ENCODE assay signal across 20 mouse cellular contexts in genomic region chr2:148021919-148022570, GRCm38 (mm10). TPM values are rescaled to one million over a fixed set of nuclear protein-coding genes. Genes with fewer than 3 reads are reported as not detected.
A peak's percentile ranks its signal among the peaks of the same experiment; 100 is the strongest.
DNase-seq lines count a peak whose midpoint lies in the region; ATAC-seq and TF ChIP-seq lines count a peak whose summit lies in the region.
"Had no signal": no experiment of that assay in that cellular context is flagged by ENCODE, and none has a peak within 500 bp of the region (broad histone marks: within the 10 kb centered on the region; RNA-seq: fewer than 3 reads in every experiment).

No protein-coding gene starts in this region.

- DNase-seq in intestine, embryonic 14.5 days (ENCODE audit: low spot score): peak; percentile 47
- DNase-seq in lung, postnatal 0 days (ENCODE audit: low spot score): peak; percentile 55
- no peak for DNase-seq in lung, adult 2 months
- DNase-seq in liver, postnatal 0 days: no peak
- DNase-seq in left cerebral cortex, adult 9 months (ENCODE audit: low spot score in 2 of 2): no peak
- DNase-seq: cerebellum, adult 8-10 months; forebrain, postnatal 0 days; heart, postnatal 14 days; kidney, adult 11 months; thymus, postnatal 25 days had no signal

- no peak overlapping the region for H3K4me3 ChIP-seq in intestine, embryonic 14.5 days (ENCODE audit: low read depth, low read length)
- H3K4me3 ChIP-seq in intestine, embryonic 16.5 days (ENCODE audit: low read length): no peak overlapping the region
- H3K4me3 ChIP-seq in lung, postnatal 0 days (ENCODE audit: low read depth, low read length): no peak overlapping the region
- no peak overlapping the region for H3K4me3 ChIP-seq in lung, adult 2 months (replicated peaks; ENCODE audit: extremely low read depth, low read depth, low read length)
- H3K4me3 ChIP-seq in liver, embryonic 15.5 days (replicated peaks): no peak overlapping the region
- no peak overlapping the region for H3K4me3 ChIP-seq in liver, postnatal 0 days (ENCODE audit: low read depth, low read length)
- H3K4me3 ChIP-seq: forebrain, embryonic 10.5 days; heart, embryonic 12.5 days; limb, embryonic 12.5 days; neural tube, embryonic 12.5 days had no signal

- ATAC-seq in intestine, embryonic 14.5 days (replicated peaks; ENCODE audit: low FRiP score, low TSS enrichment, low read depth): no peak
- ATAC-seq in intestine, embryonic 16.5 days: no peak
- ATAC-seq in lung, postnatal 0 days: no peak
- peak; percentile 27; the same call in 1 of the 2 replicates for ATAC-seq in liver, embryonic 15.5 days (ENCODE audit: insufficient read depth)
- 0 out of 2 replicates have a peak, but pooled peaks have one; percentile 30 for ATAC-seq in liver, postnatal 0 days
- ATAC-seq: forebrain, postnatal 0 days; hindbrain, embryonic 16.5 days had no signal

- no peak for TF ChIP-seq EP300 in lung, postnatal 0 days (IDR thresholded peaks at IDR 0.05)
- no peak for TF ChIP-seq EP300 in liver, postnatal 0 days (IDR thresholded peaks at IDR 0.05; ENCODE audit: low read depth)

- H3K4me2 ChIP-seq in intestine, embryonic 14.5 days (ENCODE audit: low read length): no peak overlapping the region
- no peak overlapping the region for H3K4me2 ChIP-seq in intestine, embryonic 16.5 days (ENCODE audit: low read depth, low read length)
- H3K4me2 ChIP-seq in lung, postnatal 0 days (replicated peaks; ENCODE audit: low read depth, low read length): no peak overlapping the region
- H3K4me2 ChIP-seq in liver, embryonic 15.5 days: no peak overlapping the region
- H3K4me2 ChIP-seq in liver, postnatal 0 days (ENCODE audit: low read depth, low read length): no peak overlapping the region
- H3K4me2 ChIP-seq: heart, embryonic 12.5 days; limb, embryonic 12.5 days; neural tube, embryonic 12.5 days had no signal

- no peak for TF ChIP-seq CTCF in lung, postnatal 0 days (IDR thresholded peaks at IDR 0.05)
- TF ChIP-seq CTCF in lung, adult 2 months (IDR thresholded peaks at IDR 0.05; ENCODE audit: insufficient read depth, low read length): no peak
- TF ChIP-seq CTCF in liver, postnatal 0 days (IDR thresholded peaks at IDR 0.05; ENCODE audit: low read depth): no peak

- H3K4me1 ChIP-seq in intestine, embryonic 14.5 days (replicated peaks; ENCODE audit: control insufficient read depth, insufficient read depth, low read length): 0 out of 2 replicates have a peak, but pooled peaks cover 6% of the 10 kb centered on the region
- H3K4me1 ChIP-seq in intestine, embryonic 16.5 days (ENCODE audit: control insufficient read depth, insufficient read depth, low read length): peaks cover 6% of the 10 kb centered on the region; the same call in 1 of the 2 replicates
- no peaks in the 10 kb centered on the region for H3K4me1 ChIP-seq in lung, postnatal 0 days (ENCODE audit: insufficient read depth, low read depth, low read length)
- H3K4me1 ChIP-seq in lung, adult 2 months (ENCODE audit: control insufficient read depth, insufficient read depth, low read length): peaks cover 16% of the 10 kb centered on the region
- no peaks in the 10 kb centered on the region for H3K4me1 ChIP-seq in liver, embryonic 15.5 days (replicated peaks)
- H3K4me1 ChIP-seq in liver, postnatal 0 days (ENCODE audit: insufficient read depth): peaks cover 15% of the 10 kb centered on the region
- H3K4me1 ChIP-seq: heart, embryonic 12.5 days; limb, embryonic 12.5 days; neural tube, embryonic 12.5 days had no signal

- TF ChIP-seq POLR2A in lung, adult 2 months (IDR thresholded peaks at IDR 0.05; ENCODE audit: borderline replicate concordance, extremely low read depth, low read depth, low read length): no peak

- H3K36me3 ChIP-seq in intestine, embryonic 14.5 days (ENCODE audit: control insufficient read depth, insufficient read depth, low read length): no peaks in the 10 kb centered on the region
- H3K36me3 ChIP-seq in intestine, embryonic 16.5 days (ENCODE audit: control insufficient read depth, insufficient read depth, low read length): no peaks in the 10 kb centered on the region
- no peaks in the 10 kb centered on the region for H3K36me3 ChIP-seq in lung, postnatal 0 days (ENCODE audit: insufficient read depth, low read length)
- no peaks in the 10 kb centered on the region for H3K36me3 ChIP-seq in liver, embryonic 15.5 days (replicated peaks)
- no peaks in the 10 kb centered on the region for H3K36me3 ChIP-seq in liver, postnatal 0 days (replicated peaks; ENCODE audit: insufficient read depth, low read length)
- H3K36me3 ChIP-seq: forebrain, embryonic 10.5 days; heart, embryonic 12.5 days; limb, embryonic 12.5 days; neural tube, embryonic 12.5 days had no signal

- 45% methylated on average over 5 of the region's 5 CpGs for WGBS in intestine, embryonic 14.5 days
- 49% methylated on average over 5 of the region's 5 CpGs for WGBS in intestine, embryonic 16.5 days
- 31% methylated on average over 5 of the region's 5 CpGs for WGBS in lung, postnatal 0 days
- WGBS in lung, adult 2 months: 55% methylated on average over 5 of the region's 5 CpGs
- 26% methylated on average over 5 of the region's 5 CpGs for WGBS in liver, embryonic 15.5 days (ENCODE audit: insufficient replicate concordance)
- WGBS in liver, postnatal 0 days (ENCODE audit: insufficient replicate concordance): 28% methylated on average over 5 of the region's 5 CpGs

- H3K9ac ChIP-seq in intestine, embryonic 14.5 days (ENCODE audit: low read length): no peak overlapping the region
- H3K9ac ChIP-seq in intestine, embryonic 16.5 days (ENCODE audit: low read depth, low read length): no peak overlapping the region
- 0 out of 2 replicates have a peak overlapping the region, but pooled peaks have one; percentile 16 for H3K9ac ChIP-seq in lung, postnatal 0 days (replicated peaks; ENCODE audit: low read depth)
- H3K9ac ChIP-seq in liver, embryonic 15.5 days: no peak overlapping the region
- H3K9ac ChIP-seq in liver, postnatal 0 days (replicated peaks): peak overlapping the region; percentile 7; the same call in 1 of the 2 replicates
- H3K9ac ChIP-seq: forebrain, postnatal 0 days; heart, embryonic 12.5 days; limb, embryonic 12.5 days; neural tube, embryonic 12.5 days had no signal

- no peaks in the 10 kb centered on the region for H3K9me3 ChIP-seq in intestine, embryonic 14.5 days (ENCODE audit: control insufficient read depth, low read length)
- no peaks in the 10 kb centered on the region for H3K9me3 ChIP-seq in intestine, embryonic 16.5 days (ENCODE audit: control insufficient read depth, low read length)
- no peaks in the 10 kb centered on the region for H3K9me3 ChIP-seq in lung, postnatal 0 days (ENCODE audit: low read length)
- H3K9me3 ChIP-seq in liver, embryonic 15.5 days (replicated peaks): no peaks in the 10 kb centered on the region
- no peaks in the 10 kb centered on the region for H3K9me3 ChIP-seq in liver, postnatal 0 days (ENCODE audit: low read length)
- H3K9me3 ChIP-seq: forebrain, embryonic 10.5 days; heart, embryonic 12.5 days; limb, embryonic 12.5 days; neural tube, embryonic 12.5 days had no signal

- no peak overlapping the region for H3K27ac ChIP-seq in intestine, embryonic 14.5 days (ENCODE audit: low read depth)
- H3K27ac ChIP-seq in intestine, embryonic 16.5 days (ENCODE audit: low read length): no peak overlapping the region
- H3K27ac ChIP-seq in lung, postnatal 0 days (ENCODE audit: low read length): 0 out of 2 replicates have a peak overlapping the region, but pooled peaks have one; percentile 38
- H3K27ac ChIP-seq in liver, embryonic 15.5 days (replicated peaks): no peak overlapping the region
- H3K27ac ChIP-seq in liver, postnatal 0 days (ENCODE audit: low read depth): 0 out of 2 replicates have a peak overlapping the region, but pooled peaks have one; percentile 40
- H3K27ac ChIP-seq: forebrain, embryonic 10.5 days; kidney, postnatal 0 days; limb, embryonic 12.5 days; macrophage; neural tube, embryonic 12.5 days had no signal

- H3K27me3 ChIP-seq in intestine, embryonic 14.5 days (replicated peaks; ENCODE audit: control insufficient read depth, insufficient read depth, low read length): peaks cover 35% of the 10 kb centered on the region
- H3K27me3 ChIP-seq in intestine, embryonic 16.5 days (replicated peaks; ENCODE audit: control insufficient read depth, insufficient read depth, low read length): peaks cover 11% of the 10 kb centered on the region
- H3K27me3 ChIP-seq in lung, postnatal 0 days (replicated peaks; ENCODE audit: insufficient read depth, low read length): no peaks in the 10 kb centered on the region
- no peaks in the 10 kb centered on the region for H3K27me3 ChIP-seq in liver, embryonic 15.5 days
- no peaks in the 10 kb centered on the region for H3K27me3 ChIP-seq in liver, postnatal 0 days (ENCODE audit: insufficient read depth, low read length)

RNA-seq across cellular contexts. Expression of gene Foxa2, which starts 24.7 kb away (rescaled TPM):
- polyA plus RNA-seq in intestine, embryonic 14.5 days (2014; fragmentation: Nextera tagmentation; extraction: Ambion mirVana): 2.6 and 6.5 TPM in 2 replicates
- 3.4 and 4.1 TPM in 2 replicates for polyA plus RNA-seq in intestine, embryonic 16.5 days (2015; fragmentation: Nextera tagmentation; extraction: Ambion mirVana)
- polyA plus RNA-seq in lung, postnatal 0 days (2015; fragmentation: Nextera tagmentation; extraction: Ambion mirVana): 37.0 and 37.7 TPM in 2 replicates
- 80.1 and 106 TPM in 2 replicates for polyA plus RNA-seq in lung, adult 2 months (2012; rRNA removed)
- 3.9 and 4.3 TPM in 2 replicates for polyA plus RNA-seq in liver, embryonic 15.5 days (2015; fragmentation: Nextera tagmentation; extraction: Ambion mirVana)
- polyA plus RNA-seq in liver, postnatal 0 days (2015; fragmentation: Nextera tagmentation; extraction: Ambion mirVana): 10.1 and 12.6 TPM in 2 replicates
- polyA plus RNA-seq: gonadal fat pad, adult 2 months; kidney, postnatal 0 days; limb, embryonic 12.5 days; macrophage had no signal

Comparison
In these comparisons a context has a peak if more than half of its experiments do, and no peak if none do; other contexts are left out.
1. DNase-seq: peak in intestine, embryonic 14.5 days (single experiment) and lung, postnatal 0 days (single experiment); none in lung, adult 2 months (single experiment), liver, postnatal 0 days (single experiment) and left cerebral cortex, adult 9 months (0 of 2).
2. H3K27ac ChIP-seq: peak in lung, postnatal 0 days (single experiment) and liver, postnatal 0 days (single experiment); none in intestine, embryonic 14.5 days (single experiment), intestine, embryonic 16.5 days (single experiment) and liver, embryonic 15.5 days (single experiment).
3. H3K9ac ChIP-seq: peak in lung, postnatal 0 days (single experiment) and liver, postnatal 0 days (single experiment); none in intestine, embryonic 14.5 days (single experiment), intestine, embryonic 16.5 days (single experiment) and liver, embryonic 15.5 days (single experiment).
4. ATAC-seq: peak in liver, embryonic 15.5 days (single experiment) and liver, postnatal 0 days (single experiment); none in intestine, embryonic 14.5 days (single experiment), intestine, embryonic 16.5 days (single experiment) and lung, postnatal 0 days (single experiment).